Mouse (Mus musculus) embryonic facial prominence, embryonic 11.5 days (tissue): ENCODE measurements around the gene Jup. TPM values are rescaled to one million over a fixed set of nuclear protein-coding genes. Genes with fewer than 3 reads are reported as not detected.

Experiments
- ATAC-seq: fragments of 200-750 bp; cut with Nextera tagmentation; replicated peaks from 2 replicates; pipeline ENCODE4 v1.8.0; 2017; ENCODE audit warnings: low read depth; ENCODE audit not compliant: insufficient number of reproducible peaks, low FRiP score, low TSS enrichment
- DNase-seq: peaks from one replicate; pipeline ENCODE4 v3.0.0-alpha.2; 2015; ENCODE audit warnings: low spot score
- H3K27ac ChIP-seq: fragments of 300-500 bp; sonication (generic); replicated peaks from 2 replicates; pipeline ENCODE4 v1.5.1; 2014; ENCODE audit warnings: mild to moderate bottlenecking, low read depth, low read length, control low read depth
- H3K27me3 ChIP-seq: fragments of 300-500 bp; sonication (generic); 2 replicates; pipeline ENCODE4 v1.6.1; 2014; ENCODE audit warnings: mild to moderate bottlenecking, low read length, moderate library complexity, mixed read lengths; ENCODE audit not compliant: control insufficient read depth, insufficient read depth
- H3K36me3 ChIP-seq: fragments of 300-500 bp; sonication (generic); replicated peaks from 2 replicates; pipeline ENCODE4 v1.6.1; 2014; ENCODE audit warnings: low read depth, mild to moderate bottlenecking, low read length, moderate library complexity, mixed read lengths; ENCODE audit not compliant: control insufficient read depth, insufficient read depth
- H3K4me1 ChIP-seq: fragments of 300-500 bp; sonication (generic); 2 replicates; pipeline ENCODE4 v1.6.1; 2014; ENCODE audit warnings: low read length, mixed read lengths; ENCODE audit not compliant: control insufficient read depth, insufficient read depth
- H3K4me2 ChIP-seq: fragments of 300-500 bp; sonication (generic); 2 replicates; pipeline ENCODE4 v1.6.1; 2014; ENCODE audit warnings: low read depth, mild to moderate bottlenecking, control low read depth, low read length, moderate library complexity
- H3K4me3 ChIP-seq: fragments of 300-500 bp; sonication (generic); 2 replicates; pipeline ENCODE4 v1.5.1; 2014; ENCODE audit warnings: low read depth, low read length, control low read depth
- H3K9ac ChIP-seq: fragments of 300-500 bp; sonication (generic); replicated peaks from 2 replicates; pipeline ENCODE4 v1.6.1; 2014; ENCODE audit warnings: mild to moderate bottlenecking, control low read depth, low read length
- H3K9me3 ChIP-seq: fragments of 300-500 bp; sonication (generic); replicated peaks from 2 replicates; pipeline ENCODE4 v1.6.1; 2016; ENCODE audit warnings: mild to moderate bottlenecking, low read length, inconsistent platforms, mixed read lengths; ENCODE audit not compliant: control insufficient read depth
- WGBS: fragments of 180-500 bp; shearing (Covaris S2); extraction: QIAGEN DNeasy Blood & Tissue Kit; methylation state at CpG from one replicate; pipeline ENCODE4 v1.1.7; 2014; 5-methylcytosine and 5-hydroxymethylcytosine counted together
- polyA plus RNA-seq: library from polyadenylated mRNA; unstranded; fragments of >200 nt; fragmentation: Nextera tagmentation; extraction: Ambion mirVana; gene quantifications from 2 replicates; pipeline ENCODE4 v1.2.1, GENCODE M21; 2014

The Jup gene
- polyA plus RNA-seq, 1 experiment from 2014 or later, result 31.8 TPM

- peak; percentile 95 for ATAC-seq
- Histone ChIP-seq H3K4me2 (peak within 1 kb of the TSS; percentile 83), H3K9ac (peak within 1 kb of the TSS; percentile 85), H3K27me3 (no peaks in the 10 kb centered on the region), H3K9me3 (no peaks in the 10 kb centered on the region), H3K36me3 (no peaks in the 10 kb centered on the region; the same call in 1 of the 2 replicates), H3K4me3 (peak within 1 kb of the TSS; percentile 75), H3K4me1 (no peaks in the 10 kb centered on the region; the same call in 1 of the 2 replicates), H3K27ac (peak within 1 kb of the TSS; percentile 49)
- WGBS, result 1% methylated on average over 77 of the region's 93 CpGs
- DNase-seq, result peak; percentile 94
These were observed 16.7 kb upstream of the Jup start, which contains the start of gene P3h4 for GRCm38 (mm10) chr11:100414021-100414913. Gene P3h4, minus strand, starts transcription at chr11:100414836.

DNA sequence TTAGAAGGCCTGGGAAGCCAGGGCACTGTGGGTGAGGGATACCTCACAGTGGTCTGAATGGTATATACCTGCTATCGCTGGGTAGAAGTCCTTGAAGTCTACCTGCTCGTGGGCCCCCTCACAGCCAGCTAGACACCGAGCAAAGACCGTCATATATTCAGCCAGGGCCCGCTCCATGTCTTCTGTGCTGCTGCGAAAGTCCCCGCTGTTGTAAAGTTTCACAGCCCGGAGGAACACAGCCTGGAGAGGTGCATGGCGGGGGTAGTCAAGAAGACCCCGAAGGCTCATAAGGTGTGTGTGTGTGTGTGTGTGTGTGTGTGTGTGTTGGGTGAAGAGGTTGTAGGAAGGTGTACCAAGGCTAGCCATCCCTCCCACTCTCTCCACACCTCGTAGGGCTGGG lies 16.0 kb upstream of the Jup start:
- Histone ChIP-seq H3K4me2 (peak overlapping the region; percentile 83), H3K27me3 (no peaks in the 10 kb centered on the region), H3K4me1 (no peaks in the 10 kb centered on the region; the same call in 1 of the 2 replicates), H3K4me3 (peak overlapping the region; percentile 75), H3K9ac (peak overlapping the region; percentile 85), H3K36me3 (no peaks in the 10 kb centered on the region; the same call in 1 of the 2 replicates), H3K27ac (no peak overlapping the region), H3K9me3 (no peaks in the 10 kb centered on the region)
- DNase-seq (no peak), ATAC-seq (no peak)
- WGBS, result 70% methylated on average over 11 of the region's 11 CpGs

DNA sequence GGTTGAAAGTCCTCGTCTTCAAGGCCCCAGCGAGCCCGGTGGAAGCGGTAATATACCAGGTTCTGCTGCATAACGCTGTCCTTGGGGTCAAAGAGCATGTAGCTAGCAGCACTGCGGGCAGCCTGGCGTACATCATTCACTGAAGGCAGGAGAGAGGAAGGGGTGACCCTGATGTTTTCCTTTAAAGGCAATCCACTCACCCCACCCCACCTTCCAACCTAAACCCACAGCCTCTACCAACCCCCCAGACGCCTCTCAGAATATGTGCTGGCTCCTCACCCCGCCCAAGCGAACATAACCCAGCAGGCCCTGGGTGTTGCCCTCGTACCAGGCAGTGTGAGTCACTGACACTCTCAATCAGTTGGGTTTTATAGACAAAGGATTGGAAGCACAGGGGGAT lies 14.2 kb upstream of the Jup start:
- Histone ChIP-seq H3K9me3 (no peaks in the 10 kb centered on the region), H3K4me1 (no peaks in the 10 kb centered on the region; the same call in 1 of the 2 replicates), H3K4me3 (no peak overlapping the region), H3K4me2 (no peak overlapping the region), H3K27ac (no peak overlapping the region), H3K36me3 (no peaks in the 10 kb centered on the region; the same call in 1 of the 2 replicates), H3K9ac (no peak overlapping the region), H3K27me3 (no peaks in the 10 kb centered on the region)
- DNase-seq (no peak), ATAC-seq (no peak)
- WGBS, result 86% methylated on average over 11 of the region's 11 CpGs

- no peaks in the 10 kb centered on the region for H3K9me3 ChIP-seq
- DNase-seq (no peak), ATAC-seq (no peak)
- WGBS, result 86% methylated on average over 3 of the region's 3 CpGs
- H3K27ac ChIP-seq, result no peak overlapping the region
- H3K4me2 ChIP-seq, result no peak overlapping the region
- no peaks in the 10 kb centered on the region; the same call in 1 of the 2 replicates for H3K4me1 ChIP-seq
- H3K36me3 ChIP-seq, result no peaks in the 10 kb centered on the region; the same call in 1 of the 2 replicates
- no peaks in the 10 kb centered on the region for H3K27me3 ChIP-seq
- no peak overlapping the region for H3K4me3 ChIP-seq
- no peak overlapping the region for H3K9ac ChIP-seq
These were observed 12.1 kb upstream of the Jup start for GRCm38 (mm10) chr11:100409686-100410085.

GRCm38 (mm10) chr11:100408835-100409462 lies 11.4 kb upstream of the Jup start:
- no peak for ATAC-seq
- WGBS, result 96% methylated on average over 12 of the region's 12 CpGs
- Histone ChIP-seq H3K9ac (no peak overlapping the region), H3K4me1 (no peaks in the 10 kb centered on the region; the same call in 1 of the 2 replicates), H3K27ac (no peak overlapping the region), H3K36me3 (no peaks in the 10 kb centered on the region; the same call in 1 of the 2 replicates), H3K4me2 (no peak overlapping the region), H3K4me3 (no peak overlapping the region), H3K9me3 (no peaks in the 10 kb centered on the region), H3K27me3 (no peaks in the 10 kb centered on the region)
- DNase-seq, result no peak

DNA sequence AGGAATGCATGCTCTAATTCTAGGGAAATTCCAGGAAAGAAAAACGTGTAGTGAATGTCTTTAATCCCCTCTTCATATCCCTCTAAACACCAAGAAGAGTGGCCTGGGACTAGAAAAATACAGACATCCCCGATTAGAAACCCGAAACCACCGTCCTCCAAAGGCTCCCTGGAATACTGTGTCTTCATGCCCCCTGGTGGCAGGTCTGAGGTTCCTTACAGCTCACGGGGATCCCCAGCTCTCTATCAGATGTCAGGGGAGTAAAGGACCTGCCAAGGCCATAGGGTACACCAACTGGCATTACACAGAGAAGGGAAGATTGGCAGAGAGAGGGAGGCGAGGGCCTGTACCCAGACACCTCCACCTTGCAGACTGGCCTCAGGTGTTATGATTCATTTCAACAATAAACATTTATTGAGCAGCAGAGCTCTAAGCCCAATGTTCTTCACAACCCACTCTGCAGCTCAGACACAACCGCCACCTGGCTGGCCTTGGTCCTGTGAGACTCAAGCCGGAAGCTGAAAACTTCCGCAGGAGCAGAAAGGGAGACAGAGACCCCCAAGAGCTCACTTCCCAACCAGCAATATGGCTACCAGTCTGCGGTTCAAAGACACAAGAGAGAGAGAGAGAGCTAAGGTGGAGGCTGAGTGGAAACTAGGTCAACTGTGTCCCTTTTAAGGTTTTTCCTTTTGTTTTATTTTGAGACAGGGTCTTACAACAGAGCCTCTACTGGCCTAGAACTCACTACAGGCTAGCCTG lies 10.7 kb upstream of the Jup start:
- H3K9me3 ChIP-seq, result no peaks in the 10 kb centered on the region

GRCm38 (mm10) chr11:100406995-100407705 lies 9.6 kb upstream of the Jup start:
- Histone ChIP-seq H3K4me2 (no peak overlapping the region), H3K36me3 (no peaks in the 10 kb centered on the region; the same call in 1 of the 2 replicates), H3K27me3 (no peaks in the 10 kb centered on the region), H3K4me3 (no peak overlapping the region), H3K9ac (no peak overlapping the region), H3K4me1 (no peaks in the 10 kb centered on the region; the same call in 1 of the 2 replicates), H3K9me3 (no peaks in the 10 kb centered on the region), H3K27ac (no peak overlapping the region)
- 90% methylated on average over 5 of the region's 5 CpGs for WGBS
- ATAC-seq (no peak), DNase-seq (no peak)

More for the DNA sequence above, 10.7 kb upstream of the Jup start:
- Histone ChIP-seq H3K4me1 (no peaks in the 10 kb centered on the region; the same call in 1 of the 2 replicates), H3K4me2 (no peak overlapping the region), H3K4me3 (no peak overlapping the region), H3K27me3 (no peaks in the 10 kb centered on the region), H3K9ac (no peak overlapping the region), H3K36me3 (no peaks in the 10 kb centered on the region; the same call in 1 of the 2 replicates), H3K27ac (no peak overlapping the region)
- 38% methylated on average over 10 of the region's 10 CpGs for WGBS
- ATAC-seq (peak; percentile 72), DNase-seq (peak; percentile 84)
